Mouse (Mus musculus) left cerebral cortex, postnatal 36 days (tissue): Measurements from ENCODE around the gene Ece1. TPM values are rescaled to one million over a fixed set of nuclear protein-coding genes. Genes with fewer than 3 reads are reported as not detected.

Source experiments
- DNase-seq, 2 experiments: peaks; one replicate each; pipeline ENCODE4 v3.0.0; 2021 to 2022; ENCODE audit warnings: low spot score in 2 of 2, mixed read lengths in 1 of 2
- intact Hi-C: fragments of 180-260 bp; cut with DNase I; formaldehyde crosslinking; loops from one replicate; pipeline ENCODE4 v1.15.1; 2025
- total RNA-seq, 2 experiments: library from RNA; stranded (reverse); gene quantifications; 2 replicates each; pipeline ENCODE4 v1.2.3; 2021

Ece1 gene
- total RNA-seq, 2 experiments from 2014 or later: 80.5 to 83.0 TPM

DNA sequence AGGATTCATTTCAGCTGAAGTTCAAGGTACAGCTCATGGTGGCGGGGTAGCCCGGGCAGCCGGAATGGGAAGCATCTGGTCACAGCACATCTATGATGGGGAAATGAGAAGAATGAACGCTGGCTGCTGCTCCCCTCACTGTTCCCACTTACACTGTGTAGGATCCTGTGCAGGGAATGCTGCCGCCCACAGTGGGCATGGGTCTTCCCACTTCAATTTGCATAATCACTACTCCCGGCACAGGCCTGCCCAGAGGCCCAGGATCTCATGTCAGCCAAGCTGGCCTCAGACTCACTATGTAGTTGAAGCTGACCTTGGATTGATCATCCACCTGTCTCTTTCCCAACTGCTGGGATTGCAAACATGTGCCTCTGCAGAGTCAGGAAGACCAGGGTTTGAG is 11.9 kb upstream of the Ece1 start:
- intact Hi-C loops: no loop called here
- no peak for DNase-seq

DNA sequence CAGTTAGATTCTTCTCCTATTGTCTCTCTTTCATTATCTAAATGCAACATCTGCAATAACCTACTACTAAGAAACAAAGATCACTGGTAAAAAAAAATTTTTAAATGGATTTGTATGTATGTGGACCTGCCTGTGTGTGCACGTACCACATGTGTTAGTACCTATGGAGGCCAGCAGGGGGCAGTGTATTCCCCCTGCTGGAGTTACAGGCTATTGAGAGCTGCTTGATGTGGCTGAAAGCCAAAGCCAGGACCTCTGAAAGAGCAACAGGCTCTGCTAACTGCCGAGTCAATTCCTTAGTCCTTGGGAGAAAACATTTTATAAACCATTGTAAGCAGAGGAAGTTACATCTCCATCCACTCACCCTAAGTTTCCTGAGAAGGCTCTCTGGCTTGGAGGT is 10.6 kb upstream of the Ece1 start:
- DNase-seq: no peak
- intact Hi-C loops: no loop called here

DNA sequence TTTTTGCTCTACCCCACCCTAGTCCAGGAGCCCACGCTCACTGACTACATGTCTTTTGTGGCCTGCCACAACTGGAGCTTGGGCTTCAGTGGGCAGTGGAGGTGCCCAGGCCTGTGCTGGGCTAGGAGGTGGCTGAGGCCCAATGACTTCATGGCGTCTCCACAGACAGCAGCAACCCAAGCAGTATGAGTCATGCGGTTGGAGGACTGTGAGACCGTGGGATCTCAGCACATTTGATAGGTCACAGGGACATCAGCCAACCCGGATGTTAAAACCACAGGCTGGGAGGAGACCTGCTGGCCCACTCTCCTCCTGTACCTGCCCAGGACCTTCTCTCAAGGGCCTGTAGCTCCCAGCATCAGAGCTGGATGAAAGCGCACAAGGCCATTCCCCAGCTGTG is 8.2 kb upstream of the Ece1 start:
- no peak for DNase-seq
- intact Hi-C loops: no loop called here

DNA sequence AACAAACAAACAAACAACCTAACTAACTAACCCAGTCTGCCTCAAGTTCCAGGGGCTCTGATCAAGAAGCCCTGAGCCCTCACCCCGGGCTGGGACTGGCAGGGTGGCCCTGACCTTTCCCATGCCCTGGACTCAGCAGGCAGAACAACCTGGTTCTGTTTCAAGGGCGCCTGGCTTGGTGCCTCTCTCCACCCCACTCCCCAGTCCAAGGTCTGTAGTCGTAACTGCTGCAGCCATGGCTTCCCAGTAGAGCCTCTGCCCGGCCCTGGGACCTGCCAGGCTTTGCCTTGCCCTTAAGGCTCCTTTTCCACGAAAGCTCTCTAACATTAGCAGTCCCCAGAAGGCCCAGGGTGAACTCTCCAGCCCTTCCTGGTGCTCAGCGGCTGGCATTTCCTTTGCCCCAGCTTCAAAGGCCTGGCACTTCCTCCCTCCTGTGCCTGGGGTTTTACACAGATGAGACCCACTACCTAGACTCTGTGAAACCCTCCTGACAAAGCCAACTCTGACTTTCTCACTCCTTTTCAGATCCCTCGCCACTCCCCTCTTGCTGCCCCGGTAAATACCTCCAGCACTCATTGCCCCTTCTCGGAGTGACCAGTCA is 6.2 kb upstream of the Ece1 start:
- no peak for DNase-seq
- intact Hi-C loops: no loop called here

DNA sequence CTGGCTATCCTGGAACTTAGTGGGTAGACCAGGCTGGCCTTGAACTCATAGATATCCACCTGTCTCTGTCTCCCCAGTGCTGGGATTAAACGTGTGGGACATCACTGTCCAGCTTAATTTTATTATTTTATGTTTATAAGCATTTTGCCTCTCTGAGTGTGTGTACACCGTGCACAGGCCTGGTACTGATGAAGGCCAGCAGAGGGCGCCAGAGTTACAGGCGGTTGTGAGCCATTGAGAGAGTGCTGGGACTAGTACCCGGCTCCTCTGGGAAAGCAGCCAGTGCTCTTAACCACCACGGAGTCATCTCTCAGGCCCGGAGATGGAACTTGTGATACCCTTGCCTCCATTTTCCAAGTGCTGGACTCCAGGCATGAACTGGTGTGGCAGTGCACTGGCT is 4.9 kb upstream of the Ece1 start:
- intact Hi-C loops: no loop called here
- no peak for DNase-seq

DNA sequence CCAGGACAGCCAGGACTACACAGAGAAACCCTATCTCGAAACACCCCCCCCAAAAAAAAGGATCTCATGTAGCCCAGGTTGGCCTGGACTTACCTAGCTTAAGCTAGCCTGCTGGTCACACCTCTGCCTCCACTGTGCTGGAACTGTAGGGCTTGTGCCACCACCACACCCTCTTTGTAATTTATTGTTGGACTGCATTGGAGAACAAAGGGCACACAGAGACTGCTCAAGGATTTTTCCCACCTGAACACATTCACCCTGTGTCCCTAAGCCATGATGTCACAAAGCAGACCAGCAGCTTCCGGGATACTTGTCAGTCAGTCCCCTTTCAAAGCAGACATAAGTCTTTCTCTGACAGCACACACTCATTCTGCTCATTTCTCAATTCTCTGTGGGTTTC is 3.7 kb upstream of the Ece1 start:
- no peak for DNase-seq

DNA sequence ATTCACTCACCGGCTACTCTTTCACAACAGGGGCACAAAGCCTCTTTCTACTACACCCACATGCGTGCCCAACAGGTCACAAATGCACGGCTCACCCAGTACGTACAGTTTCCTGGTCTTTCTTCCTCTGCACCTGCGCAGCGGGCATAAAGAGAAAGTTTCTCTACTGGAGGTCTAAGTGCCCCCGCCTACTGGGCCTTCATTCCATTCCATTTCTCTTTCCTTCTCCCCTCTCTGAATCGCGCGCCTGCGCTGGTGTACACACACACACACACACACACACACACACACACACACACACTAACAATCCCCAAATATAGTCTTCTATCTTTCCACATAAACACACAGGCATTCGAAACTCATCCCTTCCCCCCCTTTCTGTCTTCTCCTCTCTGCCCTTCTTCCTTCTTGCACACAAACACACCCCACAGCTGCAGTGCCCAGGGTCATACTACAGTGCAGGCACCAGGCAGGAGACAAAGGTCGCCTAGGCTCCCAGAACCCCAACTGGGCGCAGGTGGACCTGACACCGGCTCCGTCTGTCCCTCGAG is 501 bp upstream of the Ece1 start:
- peak in 1 of 2 experiments; percentile 38 for DNase-seq
- intact Hi-C loops: loop anchor here (10.0 kb wide), 1 partner anchor 83 kb away; no protein-coding TSS in a partner anchor

More for the DNA sequence above, 3.7 kb upstream of the Ece1 start:
- intact Hi-C loops: no loop called here

DNA sequence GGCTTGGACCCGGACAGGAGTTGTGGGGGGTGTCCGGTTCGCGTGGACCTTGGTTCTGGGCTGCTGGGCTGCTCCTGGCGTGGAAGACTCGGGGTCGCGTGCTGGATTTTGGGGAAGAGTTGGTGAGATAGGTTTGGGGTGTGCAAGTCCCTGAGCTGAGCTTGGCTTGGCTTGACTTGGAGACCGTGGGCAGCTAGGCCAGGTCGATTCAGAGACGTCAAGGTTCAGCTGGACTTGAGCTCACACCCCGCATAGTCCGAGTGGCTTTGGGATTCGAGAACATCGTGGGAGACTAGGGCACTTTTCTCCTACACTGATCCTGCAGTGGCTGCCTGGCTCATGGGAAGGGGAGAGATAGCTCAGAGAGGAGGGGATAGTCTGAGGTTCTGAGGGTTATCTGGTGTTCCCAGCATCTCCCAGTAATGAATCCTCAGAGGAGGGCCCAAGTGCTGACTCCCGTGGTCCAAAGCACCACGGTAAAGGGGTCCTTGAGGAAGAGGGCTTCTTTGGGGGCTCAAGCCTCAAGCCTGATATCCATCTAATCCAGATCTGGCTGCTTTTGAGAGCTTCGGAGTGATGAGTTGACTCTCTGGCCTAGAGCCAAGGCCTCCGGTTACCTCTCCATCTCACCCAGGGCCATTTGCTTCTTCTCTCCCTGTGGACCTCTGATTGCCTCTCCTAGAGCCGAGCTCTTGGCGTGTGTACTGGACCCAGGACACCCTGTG is 641 bp downstream of the Ece1 start:
- no peak for DNase-seq
- intact Hi-C loops: loop anchor here (10.0 kb wide), 1 partner anchor 82 kb away; no protein-coding TSS in a partner anchor

DNA sequence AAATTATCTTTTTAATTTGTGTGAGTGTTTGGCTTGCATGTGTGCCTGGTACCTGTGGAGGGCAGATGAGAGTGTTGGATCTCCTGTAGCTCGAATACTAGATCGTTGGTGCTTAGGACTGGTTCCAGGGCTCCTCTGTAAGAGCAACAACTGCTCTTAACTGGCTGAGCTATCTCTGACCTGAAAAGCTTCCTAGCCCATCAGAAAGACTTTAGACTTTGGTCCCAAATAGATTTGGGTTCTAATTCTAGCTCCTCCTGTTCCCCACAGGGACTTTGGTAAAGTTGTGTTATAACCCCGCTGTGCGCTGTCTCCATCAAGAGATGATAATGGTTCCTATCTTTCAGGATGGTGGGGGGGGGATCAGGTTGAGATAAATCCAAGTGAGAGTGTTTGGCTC is 2.0 kb downstream of the Ece1 start:
- DNase-seq: no peak
- intact Hi-C loops: loop anchor here (10.0 kb wide), 1 partner anchor 81 kb away; no protein-coding TSS in a partner anchor

DNA sequence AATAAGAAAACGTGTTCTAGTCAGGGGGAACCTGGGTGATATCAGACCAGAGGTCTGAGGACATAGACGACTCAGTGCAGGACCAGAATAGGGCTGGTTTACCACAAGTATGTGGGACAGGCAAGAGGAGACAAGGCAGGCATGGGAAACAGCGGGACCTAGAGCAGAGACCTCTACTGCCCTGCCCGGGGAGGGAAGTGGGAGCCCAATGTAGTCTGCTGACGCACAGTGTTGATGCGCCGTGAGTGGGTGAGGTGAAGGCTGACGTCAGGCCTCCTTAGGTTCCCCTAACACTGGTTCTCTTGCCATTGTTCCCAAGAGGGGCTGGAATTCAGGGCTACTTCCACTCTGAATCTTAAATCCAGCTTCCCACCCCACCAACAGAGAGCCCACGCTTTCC is 2.7 kb downstream of the Ece1 start:
- peak in 1 of 2 experiments; percentile 61 for DNase-seq
- intact Hi-C loops: loop anchor here (10.0 kb wide), 1 partner anchor 80 kb away; no protein-coding TSS in a partner anchor

DNA sequence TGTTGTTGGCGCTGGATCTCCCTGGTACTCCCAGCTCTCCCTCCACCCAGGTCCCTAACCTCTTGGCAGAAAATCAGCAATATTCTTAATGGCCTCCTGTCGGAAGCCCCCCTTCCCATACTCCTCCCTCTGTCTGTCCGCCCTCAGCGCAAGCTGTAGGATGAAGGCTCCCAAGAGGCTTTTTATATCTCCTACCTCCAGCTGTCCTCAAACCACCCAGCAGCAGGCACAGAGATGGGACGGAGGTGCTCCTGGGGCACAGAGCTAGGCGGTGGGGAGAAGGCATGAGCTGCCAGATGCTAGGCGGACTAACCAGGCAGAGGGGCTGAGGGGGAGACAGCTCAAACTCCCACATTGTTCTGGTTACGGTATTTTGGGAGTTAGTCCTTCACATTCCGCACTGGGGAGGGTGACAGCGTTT is 3.2 kb downstream of the Ece1 start:
- peak; percentile 56 to 72 for DNase-seq
- intact Hi-C loops: loop anchor here (10.0 kb wide), 1 partner anchor 80 kb away; no protein-coding TSS in a partner anchor

DNA sequence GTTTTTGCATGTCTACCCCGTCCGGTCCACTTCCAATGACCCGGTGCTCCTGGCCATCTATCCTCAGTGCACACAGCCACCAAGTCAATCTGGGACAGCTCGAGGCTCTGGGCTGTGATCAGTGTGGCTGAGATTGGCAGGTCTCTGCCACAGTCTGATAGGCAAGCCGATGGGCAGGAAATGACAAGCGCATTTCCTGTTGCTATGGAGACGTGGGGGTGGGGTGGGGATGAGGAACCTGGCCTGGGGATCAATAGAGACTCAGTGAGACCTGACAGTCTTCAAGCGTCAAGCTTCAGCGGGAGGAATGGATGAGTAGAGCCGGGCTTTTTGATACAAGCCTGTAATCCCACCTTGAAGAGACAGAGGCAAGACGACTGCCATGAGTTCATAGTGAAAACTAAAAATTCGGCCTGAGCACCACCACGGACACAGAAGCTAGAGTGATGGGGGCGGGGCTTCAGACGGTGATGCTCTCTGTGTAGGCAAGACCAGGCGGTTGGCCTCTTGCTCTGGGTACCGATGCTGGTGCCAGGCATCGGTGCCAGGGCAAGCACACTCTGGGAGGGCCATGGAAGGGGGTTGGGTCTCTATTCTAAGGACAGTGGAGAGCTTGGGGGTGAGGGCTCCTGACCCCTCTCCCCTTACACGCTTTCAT is 4.3 kb downstream of the Ece1 start:
- intact Hi-C loops: loop anchor here (10.0 kb wide), 1 partner anchor 78 kb away; no protein-coding TSS in a partner anchor
- DNase-seq: no peak

DNA sequence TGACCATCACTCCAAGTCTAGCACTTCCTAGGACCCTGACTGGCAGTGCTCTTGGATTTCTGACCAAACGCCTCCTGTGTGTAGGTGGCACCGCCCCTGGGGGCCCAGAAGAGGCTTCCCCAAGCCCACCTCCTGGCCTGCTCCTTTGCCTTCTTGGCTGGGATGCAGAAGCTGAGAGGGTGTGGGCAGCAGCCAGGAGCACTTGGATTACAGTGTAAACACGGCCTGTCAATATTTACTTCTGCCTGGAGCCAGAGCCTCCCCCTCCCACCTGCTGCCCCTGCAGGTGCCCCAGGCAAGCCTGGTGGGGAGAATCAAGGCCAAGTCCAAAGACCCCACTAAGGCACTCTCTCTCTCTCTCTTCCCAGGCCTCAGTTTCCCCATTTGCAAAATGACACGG is 5.2 kb downstream of the Ece1 start:
- intact Hi-C loops: loop anchor here (10.0 kb wide), 1 partner anchor 78 kb away; no protein-coding TSS in a partner anchor
- no peak for DNase-seq

DNA sequence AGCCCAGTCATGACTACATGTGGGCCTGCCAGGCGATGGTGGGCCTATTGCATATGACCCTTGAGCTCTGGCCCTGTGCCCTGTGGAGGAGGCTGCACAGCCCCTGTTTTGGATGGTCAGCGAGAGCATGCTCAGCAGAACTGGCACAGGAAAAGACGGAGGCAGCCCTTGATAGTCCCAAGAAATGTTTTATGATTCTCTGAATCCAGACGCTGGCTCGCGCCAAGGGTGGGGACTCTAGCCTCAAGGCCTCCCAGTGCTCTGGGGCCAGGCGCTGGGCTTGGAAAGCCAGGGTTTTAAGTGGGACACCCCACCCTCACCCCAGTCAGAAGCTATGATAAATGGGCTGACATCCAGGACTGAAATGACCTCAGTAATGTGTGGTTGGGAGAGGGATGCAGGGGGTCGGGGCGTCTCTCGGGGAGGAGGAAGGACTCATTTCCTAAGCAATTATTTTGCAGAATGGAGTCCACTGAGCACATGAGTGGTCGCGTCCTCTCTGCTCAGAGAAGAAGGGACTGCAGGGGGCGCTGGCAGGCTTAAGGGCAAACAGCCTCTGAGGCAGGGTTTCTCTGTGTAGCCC is 5.7 kb downstream of the Ece1 start:
- no peak for DNase-seq
- intact Hi-C loops: loop anchor here (10.0 kb wide), 1 partner anchor 77 kb away; no protein-coding TSS in a partner anchor

DNA sequence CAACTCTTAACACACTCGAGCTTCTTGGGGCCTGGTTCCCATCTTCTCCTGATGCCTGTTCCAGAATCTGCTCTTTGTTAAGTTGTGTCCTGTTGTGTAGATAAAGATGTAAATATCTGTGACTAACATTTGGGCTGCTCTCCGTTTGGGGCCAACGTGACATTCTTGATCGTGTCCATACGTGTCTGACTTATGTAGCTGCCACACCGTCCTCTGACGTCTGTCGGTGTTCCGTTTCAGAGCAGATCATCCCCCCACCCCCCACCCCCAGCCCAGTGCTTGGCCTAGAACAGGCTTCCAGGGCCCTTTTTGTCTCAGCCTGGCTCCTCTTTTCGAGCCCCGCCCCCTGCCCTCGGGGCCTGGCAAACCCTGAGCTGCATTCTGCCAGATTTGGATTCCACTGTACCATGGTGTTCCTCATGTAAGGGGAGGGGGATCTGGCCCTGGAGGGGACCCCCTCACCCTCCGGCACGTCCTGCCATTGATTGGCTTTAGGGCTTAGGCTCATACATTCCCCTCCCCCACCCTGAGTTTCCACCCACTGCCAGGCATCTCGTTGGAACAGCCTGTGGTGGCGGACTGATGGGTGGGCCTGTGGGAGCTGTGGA is 7.7 kb downstream of the Ece1 start:
- DNase-seq: no peak
- intact Hi-C loops: loop anchor here (10.0 kb wide), 1 partner anchor 75 kb away; no protein-coding TSS in a partner anchor

DNA sequence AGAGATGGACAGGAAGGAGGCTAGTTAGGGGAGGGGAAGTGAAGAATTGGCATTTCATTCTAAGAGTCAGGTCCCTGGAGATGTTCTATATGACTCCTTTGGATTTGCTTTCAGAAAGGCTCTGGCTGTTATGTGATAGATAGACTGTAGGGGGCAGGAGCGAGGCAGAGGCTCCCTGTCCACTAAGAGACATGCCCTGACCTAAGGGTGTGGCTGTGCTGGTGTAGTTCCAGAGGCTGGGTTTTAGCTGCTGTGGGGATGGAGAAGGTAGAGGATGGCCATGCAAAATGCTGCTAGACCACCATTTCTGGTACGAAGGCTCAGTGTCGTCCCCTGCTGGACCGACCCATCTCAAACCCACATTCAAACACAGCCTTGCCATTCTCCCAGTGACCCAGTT is 8.9 kb downstream of the Ece1 start:
- no peak for DNase-seq
- intact Hi-C loops: no loop called here

DNA sequence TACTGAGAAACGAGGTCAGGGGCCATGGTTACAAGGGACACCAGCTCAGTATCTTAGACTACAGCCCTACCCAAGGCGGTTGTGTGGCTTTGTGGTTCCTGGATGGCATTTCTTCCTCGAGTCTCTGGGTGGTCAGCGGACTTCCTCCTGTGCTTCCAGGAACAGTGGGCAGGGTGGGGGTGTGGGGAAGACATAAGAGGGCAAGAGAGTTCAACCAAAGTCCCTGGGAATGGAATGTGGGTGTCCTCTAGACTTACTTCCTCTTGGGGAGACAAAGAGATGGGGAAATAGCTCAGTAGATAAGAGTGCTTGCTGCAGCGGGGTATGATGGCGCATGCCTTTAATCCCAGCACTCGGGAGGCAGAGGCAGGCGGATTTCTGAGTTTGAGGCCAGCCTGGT is 9.4 kb downstream of the Ece1 start:
- intact Hi-C loops: no loop called here
- DNase-seq: no peak

DNA sequence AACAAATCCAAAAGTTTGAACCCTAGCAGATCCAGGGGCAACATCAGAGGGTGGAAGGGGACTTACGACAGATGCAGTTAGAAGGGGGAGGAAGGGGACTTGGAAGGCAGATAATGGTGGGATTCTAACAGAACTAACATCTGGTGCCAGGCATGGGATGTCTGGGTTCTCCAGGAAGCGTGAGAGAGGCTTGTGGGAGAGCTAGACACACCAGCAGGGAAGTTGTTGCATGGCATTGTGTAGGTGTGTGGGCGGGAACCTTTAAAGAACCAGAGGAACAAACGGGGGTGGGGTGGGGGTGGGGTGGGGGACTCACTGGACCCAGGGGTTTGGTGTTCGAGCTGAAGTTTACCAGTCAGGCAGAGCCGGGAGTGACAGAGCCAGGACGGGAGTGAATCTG is 12.3 kb downstream of the Ece1 start:
- DNase-seq: no peak
- intact Hi-C loops: no loop called here

DNA sequence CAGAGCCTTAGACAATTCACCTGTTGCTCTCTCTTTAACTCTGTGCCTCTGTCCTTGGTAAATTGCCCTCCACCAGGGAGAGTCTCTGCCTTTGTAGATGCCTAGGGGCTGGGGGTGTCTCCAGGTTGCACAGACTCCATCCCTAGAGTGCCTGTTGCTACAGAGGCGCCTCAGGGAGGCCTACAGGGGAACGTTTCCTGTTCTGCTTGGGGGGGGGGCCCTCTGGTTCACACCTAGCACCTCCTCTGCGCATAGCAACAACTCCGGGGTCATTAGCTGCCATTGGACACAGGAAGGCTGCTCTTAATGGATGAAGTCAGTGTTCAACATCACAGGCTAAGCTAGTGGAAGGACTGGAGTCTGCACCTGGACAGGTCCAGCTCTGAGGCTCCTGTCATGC is 12.8 kb downstream of the Ece1 start:
- intact Hi-C loops: no loop called here
- no peak for DNase-seq
